In the genomic region with DNA sequence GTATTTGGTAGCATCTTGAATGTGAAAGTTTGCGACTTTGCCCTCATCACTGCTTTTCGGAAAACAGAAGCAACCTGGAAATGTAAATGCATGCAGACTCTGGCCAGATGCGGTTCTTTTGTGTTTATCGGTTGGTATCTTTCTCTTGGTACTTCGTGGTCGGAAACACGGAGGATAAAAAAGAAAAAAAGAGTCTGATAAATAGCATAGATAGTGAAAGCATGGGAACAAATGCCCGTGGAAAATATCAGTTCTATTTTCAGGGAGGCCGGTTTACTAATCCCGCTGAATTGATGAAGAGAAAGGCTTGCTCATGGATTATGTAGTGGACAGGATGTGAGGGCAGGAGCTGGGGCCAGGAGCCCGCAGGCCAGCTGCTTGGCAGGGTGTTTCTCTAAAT, we compare ENCODE assay signal across 8 mouse cellular contexts. TPM values are rescaled to one million over a fixed set of nuclear protein-coding genes. Genes with fewer than 3 reads are reported as not detected.
DNase-seq lines count a peak whose midpoint lies in the region; TF ChIP-seq lines count a peak whose summit lies in the region.

No protein-coding gene starts in this region.

- no peaks in the 10 kb centered on the region for H3K27me3 ChIP-seq in testis, adult 2 months (ENCODE audit: control insufficient read depth, insufficient read depth, low read length)

- no peak for TF ChIP-seq POLR2A in testis, adult 2 months (IDR thresholded peaks at IDR 0.05; ENCODE audit: control insufficient read depth, low read depth, low read length)
- TF ChIP-seq POLR2A in olfactory bulb, adult 2 months (IDR thresholded peaks at IDR 0.05; ENCODE audit: insufficient read depth, low read depth, low read length): no peak

- H3K4me1 ChIP-seq in testis, adult 2 months (ENCODE audit: control insufficient read depth, insufficient read depth, low read length): 0 out of 2 replicates have a peak, but pooled peaks cover 2% of the 10 kb centered on the region
- H3K4me1 ChIP-seq in olfactory bulb, adult 2 months (ENCODE audit: control insufficient read depth, insufficient read depth, low read length): peaks cover 10% of the 10 kb centered on the region

- H3K27ac ChIP-seq in testis, adult 2 months (ENCODE audit: control insufficient read depth, insufficient read depth, low read depth, low read length): no peak overlapping the region
- H3K27ac ChIP-seq in olfactory bulb, adult 2 months (ENCODE audit: insufficient read depth, low read depth, low read length): no peak overlapping the region

- no peak for TF ChIP-seq CTCF in testis, adult 2 months (IDR thresholded peaks at IDR 0.05; ENCODE audit: control insufficient read depth, insufficient read depth, insufficient replicate concordance, low read depth, low read length)
- no peak for TF ChIP-seq CTCF in olfactory bulb, adult 2 months (IDR thresholded peaks at IDR 0.05; ENCODE audit: insufficient read depth, low read depth, low read length)

- 2% methylated on average over 11 of the region's 11 CpGs for WGBS in olfactory bulb, adult 2 months

- H3K36me3 ChIP-seq in testis, adult 2 months (ENCODE audit: control insufficient read depth, insufficient read depth, low read length): no peaks in the 10 kb centered on the region

- DNase-seq in adrenal gland, adult 2 months: peak; percentile 31
- DNase-seq in adrenal gland, adult 8-10 months: no peak
- no peak for DNase-seq in testis, postnatal 14 days (ENCODE audit: low spot score)
- DNase-seq in kidney, postnatal 14 days: peak; percentile 27
- no peak for DNase-seq in urinary bladder, postnatal 25 days (ENCODE audit: low spot score)
- no peak for DNase-seq in adrenal gland, postnatal 25 days

- peak overlapping the region; percentile 91 for H3K4me3 ChIP-seq in testis, adult 2 months (ENCODE audit: control insufficient read depth, low read depth, low read length)
- H3K4me3 ChIP-seq in olfactory bulb, adult 2 months (ENCODE audit: insufficient read depth, low read depth, low read length): peak overlapping the region; percentile 97

RNA-seq across cellular contexts. Expression of a gene that starts 1.4 kb away (rescaled TPM):
- total RNA-seq in adrenal gland, adult 2 months (2021): 10 to 100 TPM; 39.5 to 49.2 TPM
- polyA plus RNA-seq in adrenal gland, adult 2 months (2012; rRNA removed): 33.1 and 37.0 TPM in 2 replicates
- 10 to 100 TPM; 43.3 to 68.5 (median 55.7) TPM for total RNA-seq in adrenal gland, adult 8-10 months (2022)
- polyA plus RNA-seq in testis, adult 2 months (2012; rRNA removed): 30.5 and 31.7 TPM in 2 replicates
- polyA plus RNA-seq in olfactory bulb, adult 2 months (2012; ENCODE audit: insufficient read depth, insufficient read length, low replicate concordance, missing spikeins): 406 TPM in 1 of 2 replicates, not detected in the other
- 39.3 and 50.3 TPM in 2 replicates for total RNA-seq in adrenal gland, postnatal 25 days (2021)

RNA-seq across cellular contexts. Expression of a gene that starts 1.7 kb away (rescaled TPM):
- total RNA-seq in adrenal gland, adult 2 months (2021): 10 to 100 TPM; 36.2 to 54.9 TPM
- 12.2 and 12.6 TPM in 2 replicates for polyA plus RNA-seq in adrenal gland, adult 2 months (2012; rRNA removed)
- 10 to 100 TPM; 49.9 to 75.8 (median 63.0) TPM for total RNA-seq in adrenal gland, adult 8-10 months (2022)
- polyA plus RNA-seq in testis, adult 2 months (2012; rRNA removed): 21.9 and 27.0 TPM in 2 replicates
- not detected in 2 replicates for polyA plus RNA-seq in olfactory bulb, adult 2 months (2012; ENCODE audit: insufficient read depth, insufficient read length, low replicate concordance, missing spikeins)
- 62.8 and 71.7 TPM in 2 replicates for total RNA-seq in adrenal gland, postnatal 25 days (2021)

RNA-seq across cellular contexts. Expression of a gene that starts 41.9 kb away (rescaled TPM):
- total RNA-seq in adrenal gland, adult 2 months (2021): 1 to 10 TPM; 4.6 to 5.3 TPM
- polyA plus RNA-seq in adrenal gland, adult 2 months (2012; rRNA removed): 5.6 and 7.7 TPM in 2 replicates
- 10 to 100 TPM in 1 of 4 experiments, 1 to 10 TPM in 3; 4.0 to 13.1 (median 7.2) TPM for total RNA-seq in adrenal gland, adult 8-10 months (2022)
- 45.4 and 45.8 TPM in 2 replicates for polyA plus RNA-seq in testis, adult 2 months (2012; rRNA removed)
- not detected in 2 replicates for polyA plus RNA-seq in olfactory bulb, adult 2 months (2012; ENCODE audit: insufficient read depth, insufficient read length, low replicate concordance, missing spikeins)
- 8.7 and 16.7 TPM in 2 replicates for total RNA-seq in adrenal gland, postnatal 25 days (2021)

Comparison
In these comparisons a context has a peak if more than half of its experiments do, and no peak if none do; other contexts are left out.
1. DNase-seq: peak in adrenal gland, adult 2 months (single experiment) and kidney, postnatal 14 days (single experiment); none in adrenal gland, adult 8-10 months (single experiment), testis, postnatal 14 days (single experiment), urinary bladder, postnatal 25 days (single experiment) and adrenal gland, postnatal 25 days (single experiment).